Mouse (Mus musculus): ENCODE data around the gene Mkln1. TPM values are rescaled to one million over a fixed set of nuclear protein-coding genes. Genes with fewer than 3 reads are reported as not detected.

Mkln1 gene
- total and polyA plus RNA-seq, 2 experiments from 2014 or later, result 113 to 217 TPM

DNA sequence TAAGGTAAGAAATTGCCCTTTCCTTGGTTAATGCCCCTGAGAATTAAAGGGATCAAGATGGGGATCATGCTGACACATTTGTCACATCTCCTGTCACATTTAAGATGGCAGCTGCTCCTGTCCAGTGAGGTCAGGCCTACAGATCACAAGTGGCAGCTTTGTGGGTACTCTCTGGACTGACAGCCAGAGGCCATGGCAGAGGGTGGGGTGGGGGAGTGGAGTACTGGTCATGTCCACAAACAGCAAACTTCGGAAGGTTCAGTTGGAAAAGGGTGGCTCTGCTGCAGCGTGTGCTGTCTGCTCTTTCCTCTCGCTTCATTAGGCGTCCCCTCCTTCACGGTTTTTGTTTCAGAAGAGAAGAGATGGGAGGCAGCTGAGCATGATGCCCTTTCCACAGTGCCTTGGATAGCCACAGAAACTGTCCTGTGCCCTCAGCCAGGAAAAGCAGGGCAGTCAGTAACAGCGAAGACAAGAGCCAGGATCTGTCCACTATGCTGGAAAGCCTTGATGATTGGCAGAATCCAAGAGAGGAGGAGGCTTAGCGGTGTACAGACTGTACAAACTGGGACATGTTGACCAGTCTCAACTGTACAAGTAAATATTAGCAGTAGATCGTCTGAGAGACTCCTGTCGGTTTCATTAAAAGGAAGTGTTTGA is 119.3 kb downstream of the Mkln1 start:
- DNase-seq (ENCODE audit: low spot score) (no peak), ATAC-seq (ENCODE audit: insufficient read depth, low read depth) (peak; percentile 52)
- TF ChIP-seq CTCF (IDR thresholded peaks at IDR 0.05; ENCODE audit: low read depth) (no peak), EP300 (IDR thresholded peaks at IDR 0.05; ENCODE audit: low read depth) (no peak)
- Histone ChIP-seq H3K36me3 (replicated peaks; ENCODE audit: control insufficient read depth, insufficient read depth, low read length) (peaks cover 6% of the 10 kb centered on the region; the same call in 1 of the 2 replicates), H3K4me1 (ENCODE audit: control insufficient read depth, insufficient read depth) (no peaks in the 10 kb centered on the region), H3K4me2 (ENCODE audit: low read depth, low read length) (no peak overlapping the region), H3K4me3 (ENCODE audit: low read depth, low read length) (no peak overlapping the region), H3K27me3 (ENCODE audit: control insufficient read depth, insufficient read depth, low read length) (no peaks in the 10 kb centered on the region), H3K27ac (ENCODE audit: low read depth) (peak overlapping the region; percentile 66), H3K9ac (replicated peaks; ENCODE audit: low read depth, low read length) (no peak overlapping the region), H3K9me3 (replicated peaks; ENCODE audit: control insufficient read depth, low read length) (no peaks in the 10 kb centered on the region)
- 54% methylated on average over 9 of the region's 9 CpGs for WGBS

- DNase-seq (ENCODE audit: low spot score) (peak; percentile 55), ATAC-seq (ENCODE audit: insufficient read depth, low read depth) (peak; percentile 66)
- H3K36me3 ChIP-seq (replicated peaks; ENCODE audit: control insufficient read depth, insufficient read depth, low read length), result peaks cover 6% of the 10 kb centered on the region; the same call in 1 of the 2 replicates
- H3K9ac ChIP-seq (replicated peaks; ENCODE audit: low read depth, low read length), result no peak overlapping the region
- H3K9me3 ChIP-seq (replicated peaks; ENCODE audit: control insufficient read depth, low read length), result no peaks in the 10 kb centered on the region
- peak overlapping the region; percentile 66 for H3K27ac ChIP-seq (ENCODE audit: low read depth)
- H3K4me3 ChIP-seq (ENCODE audit: low read depth, low read length), result no peak overlapping the region
- no peak overlapping the region for H3K4me2 ChIP-seq (ENCODE audit: low read depth, low read length)
- WGBS, result 24% methylated on average over 2 of the region's 2 CpGs
- no peak for TF ChIP-seq EP300 (IDR thresholded peaks at IDR 0.05; ENCODE audit: low read depth)
- TF ChIP-seq CTCF (IDR thresholded peaks at IDR 0.05; ENCODE audit: low read depth), result no peak
- H3K27me3 ChIP-seq (ENCODE audit: control insufficient read depth, insufficient read depth, low read length), result no peaks in the 10 kb centered on the region
- no peaks in the 10 kb centered on the region for H3K4me1 ChIP-seq (ENCODE audit: control insufficient read depth, insufficient read depth)
Measured at GRCm38 (mm10) chr6:31518338-31518698, 119.8 kb downstream of the Mkln1 start.

DNA sequence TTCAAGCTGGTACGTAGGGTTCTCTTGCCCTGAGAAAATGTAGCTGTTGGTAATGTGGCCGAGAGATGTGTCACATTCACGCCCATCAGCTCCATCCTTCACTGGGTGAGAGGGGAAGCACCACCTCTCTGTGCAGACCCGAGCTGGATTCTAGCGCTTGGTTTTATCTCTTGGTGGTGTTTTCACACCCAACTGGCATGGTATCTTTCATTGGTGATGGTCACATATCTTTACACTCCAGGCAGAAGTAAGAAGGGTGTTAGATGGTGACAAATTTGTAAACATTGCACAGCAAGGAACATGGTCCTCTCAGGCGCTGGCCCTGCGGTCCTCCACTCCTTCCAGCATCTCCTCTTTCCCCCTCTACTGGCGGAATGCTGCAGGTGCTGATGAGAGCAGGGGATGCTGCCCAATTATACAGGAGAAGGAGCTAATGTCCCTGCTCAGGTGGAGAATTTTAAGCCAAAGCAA is 120.5 kb downstream of the Mkln1 start:
- peak overlapping the region; percentile 66 for H3K27ac ChIP-seq (ENCODE audit: low read depth)
- DNase-seq (ENCODE audit: low spot score) (no peak), ATAC-seq (ENCODE audit: insufficient read depth, low read depth) (peak; percentile 37; the same call in 1 of the 2 replicates)

GRCm38 (mm10) chr6:31520486-31521215 is 122.1 kb downstream of the Mkln1 start:
- Histone ChIP-seq H3K4me2 (ENCODE audit: low read depth, low read length) (no peak overlapping the region), H3K27ac (ENCODE audit: low read depth) (no peak overlapping the region), H3K4me3 (ENCODE audit: low read depth, low read length) (no peak overlapping the region), H3K4me1 (ENCODE audit: control insufficient read depth, insufficient read depth) (no peaks in the 10 kb centered on the region), H3K9me3 (replicated peaks; ENCODE audit: control insufficient read depth, low read length) (no peaks in the 10 kb centered on the region), H3K36me3 (replicated peaks; ENCODE audit: control insufficient read depth, insufficient read depth, low read length) (0 out of 2 replicates have a peak, but pooled peaks cover 5% of the 10 kb centered on the region), H3K9ac (replicated peaks; ENCODE audit: low read depth, low read length) (no peak overlapping the region), H3K27me3 (ENCODE audit: control insufficient read depth, insufficient read depth, low read length) (no peaks in the 10 kb centered on the region)
- 70% methylated on average over 7 of the region's 7 CpGs for WGBS
- no peak for ATAC-seq (ENCODE audit: insufficient read depth, low read depth)
- TF ChIP-seq EP300 (IDR thresholded peaks at IDR 0.05; ENCODE audit: low read depth) (no peak), CTCF (IDR thresholded peaks at IDR 0.05; ENCODE audit: low read depth) (no peak)
- DNase-seq (ENCODE audit: low spot score), result no peak

More for the DNA sequence above, 120.5 kb downstream of the Mkln1 start:
- Histone ChIP-seq H3K4me1 (ENCODE audit: control insufficient read depth, insufficient read depth) (no peaks in the 10 kb centered on the region), H3K9ac (replicated peaks; ENCODE audit: low read depth, low read length) (no peak overlapping the region), H3K4me3 (ENCODE audit: low read depth, low read length) (no peak overlapping the region), H3K9me3 (replicated peaks; ENCODE audit: control insufficient read depth, low read length) (no peaks in the 10 kb centered on the region), H3K27me3 (ENCODE audit: control insufficient read depth, insufficient read depth, low read length) (no peaks in the 10 kb centered on the region), H3K4me2 (ENCODE audit: low read depth, low read length) (no peak overlapping the region), H3K36me3 (replicated peaks; ENCODE audit: control insufficient read depth, insufficient read depth, low read length) (peaks cover 6% of the 10 kb centered on the region; the same call in 1 of the 2 replicates)
- TF ChIP-seq EP300 (IDR thresholded peaks at IDR 0.05; ENCODE audit: low read depth), result no peak
- peak; percentile 59 for TF ChIP-seq CTCF (IDR thresholded peaks at IDR 0.05; ENCODE audit: low read depth)
- 55% methylated on average over 8 of the region's 8 CpGs for WGBS

- Histone ChIP-seq H3K4me3 (ENCODE audit: low read depth, low read length) (no peak overlapping the region), H3K27ac (ENCODE audit: low read depth) (no peak overlapping the region), H3K4me1 (ENCODE audit: control insufficient read depth, insufficient read depth) (no peaks in the 10 kb centered on the region), H3K9me3 (replicated peaks; ENCODE audit: control insufficient read depth, low read length) (no peaks in the 10 kb centered on the region), H3K27me3 (ENCODE audit: control insufficient read depth, insufficient read depth, low read length) (no peaks in the 10 kb centered on the region), H3K4me2 (ENCODE audit: low read depth, low read length) (no peak overlapping the region), H3K36me3 (replicated peaks; ENCODE audit: control insufficient read depth, insufficient read depth, low read length) (0 out of 2 replicates have a peak, but pooled peaks cover 5% of the 10 kb centered on the region), H3K9ac (replicated peaks; ENCODE audit: low read depth, low read length) (no peak overlapping the region)
- 79% methylated on average over 8 of the region's 8 CpGs for WGBS
- no peak for ATAC-seq (ENCODE audit: insufficient read depth, low read depth)
- no peak for DNase-seq (ENCODE audit: low spot score)
- TF ChIP-seq CTCF (IDR thresholded peaks at IDR 0.05; ENCODE audit: low read depth) (no peak), EP300 (IDR thresholded peaks at IDR 0.05; ENCODE audit: low read depth) (no peak)
Measured at GRCm38 (mm10) chr6:31521491-31522355, 123.2 kb downstream of the Mkln1 start.

Measured in heart, postnatal 0 days (tissue).